Mouse (Mus musculus): ENCODE measurements at regions not wholly inside any gene's neighbourhood (a gene's known extent, or its start where the extent isn't known, plus 50 kb on each side); places are given as distances from the start of the nearest gene placed in this dataset.

- in situ Hi-C loops (cut with MboI, MseI), result loop anchor here in 1 of 2 experiments (10.0 kb wide), 1 partner anchor 1510 kb away; no protein-coding TSS in a partner anchor
Observed at GRCm38 (mm10) chr3:41504867-41505266, 50.7 kb upstream of the Jade1 start.

DNA sequence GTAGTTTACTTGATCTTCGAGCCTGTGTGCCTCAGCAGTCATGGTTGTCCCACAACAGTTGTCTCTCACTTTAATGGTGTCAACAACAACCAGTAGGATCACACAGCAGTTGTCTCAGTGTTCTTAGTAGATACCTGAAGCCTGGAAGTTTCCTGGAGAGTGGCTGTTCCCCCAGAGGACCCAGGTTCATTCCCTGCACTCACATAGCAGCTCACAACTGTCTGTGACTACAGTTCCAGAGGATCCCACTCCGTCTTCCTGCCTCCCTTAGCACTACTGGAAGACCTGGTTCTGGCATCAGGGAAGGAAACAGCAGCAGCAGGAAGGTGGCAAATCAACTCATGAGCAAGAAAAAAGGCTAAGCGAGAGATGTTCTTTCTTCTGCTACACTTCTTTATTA is 53.4 kb upstream of the Jade1 start:
- in situ Hi-C loops (cut with MboI, MseI), result loop anchor here in 1 of 2 experiments (10.0 kb wide), 1 partner anchor 1513 kb away; no protein-coding TSS in a partner anchor

DNA sequence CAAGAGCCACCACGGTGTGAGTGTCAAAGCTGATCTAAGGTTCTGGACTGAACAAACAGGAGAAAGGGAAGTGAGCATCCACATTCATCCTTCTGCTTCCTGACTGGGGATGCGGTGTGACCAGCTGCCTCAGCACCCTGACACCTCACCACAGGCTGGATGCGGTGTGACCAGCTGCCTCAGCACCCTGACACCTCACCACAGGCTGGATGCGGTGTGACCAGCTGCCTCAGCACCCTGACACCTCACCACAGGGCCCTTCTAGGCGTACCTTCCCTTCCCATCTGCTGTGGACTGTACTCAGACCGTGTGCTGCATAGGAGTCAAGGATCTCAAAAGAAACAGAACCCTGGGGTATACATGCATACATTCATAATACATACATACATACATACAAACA is 53.9 kb upstream of the Jade1 start:
- in situ Hi-C loops (cut with MboI, MseI), result loop anchor here in 1 of 2 experiments (10.0 kb wide), 1 partner anchor 1513 kb away; no protein-coding TSS in a partner anchor

- in situ Hi-C loops (cut with MboI, MseI), result loop anchor here in 1 of 2 experiments (10.0 kb wide), 1 partner anchor 1514 kb away; no protein-coding TSS in a partner anchor
Observed at GRCm38 (mm10) chr3:41501124-41501523, 54.4 kb upstream of the Jade1 start.

- in situ Hi-C loops (cut with MboI, MseI), result loop anchor here in 1 of 2 experiments (10.0 kb wide), 1 partner anchor 1515 kb away; no protein-coding TSS in a partner anchor
Observed at GRCm38 (mm10) chr3:41499680-41500079, 55.9 kb upstream of the Jade1 start.

DNA sequence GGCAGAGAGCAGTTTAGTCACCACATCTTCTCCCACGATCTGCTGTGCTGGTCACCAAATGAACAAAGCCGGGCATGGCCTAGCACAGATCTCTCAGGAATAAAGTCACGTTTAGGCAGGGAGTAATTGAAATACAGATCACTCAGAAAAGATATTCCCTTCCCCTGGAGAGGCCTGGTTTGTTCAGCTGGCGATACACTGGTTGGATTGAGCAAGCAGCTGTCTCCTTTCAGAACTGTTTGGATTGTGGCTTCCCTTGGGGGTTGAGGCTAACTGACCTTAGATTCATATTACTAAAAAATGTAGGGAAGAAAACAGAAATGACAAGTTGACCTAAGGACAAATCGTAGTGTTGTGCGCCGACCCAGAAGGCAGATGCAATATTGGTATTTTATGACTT is 56.7 kb upstream of the Jade1 start:
- in situ Hi-C loops (cut with MboI, MseI), result no loop called here

DNA sequence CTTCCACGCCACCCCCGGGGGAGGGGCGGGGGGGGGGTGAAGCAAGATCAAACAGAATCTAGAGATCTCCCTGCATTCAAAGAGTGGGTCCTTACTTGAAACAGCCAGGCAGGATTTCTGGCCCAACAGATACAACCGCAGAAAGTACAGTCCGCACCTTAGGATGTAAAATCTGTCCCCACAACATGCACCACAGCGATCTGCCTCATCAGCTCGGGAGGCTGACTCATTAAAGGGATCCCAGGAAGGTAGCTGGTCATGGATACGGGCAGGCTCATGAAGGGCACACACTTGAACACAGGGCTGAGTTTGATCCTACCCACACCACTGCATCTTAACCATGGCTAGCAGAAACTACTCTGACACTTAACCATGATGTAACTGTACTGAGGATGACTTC is 57.8 kb upstream of the Jade1 start:
- in situ Hi-C loops (cut with MboI, MseI), result no loop called here

DNA sequence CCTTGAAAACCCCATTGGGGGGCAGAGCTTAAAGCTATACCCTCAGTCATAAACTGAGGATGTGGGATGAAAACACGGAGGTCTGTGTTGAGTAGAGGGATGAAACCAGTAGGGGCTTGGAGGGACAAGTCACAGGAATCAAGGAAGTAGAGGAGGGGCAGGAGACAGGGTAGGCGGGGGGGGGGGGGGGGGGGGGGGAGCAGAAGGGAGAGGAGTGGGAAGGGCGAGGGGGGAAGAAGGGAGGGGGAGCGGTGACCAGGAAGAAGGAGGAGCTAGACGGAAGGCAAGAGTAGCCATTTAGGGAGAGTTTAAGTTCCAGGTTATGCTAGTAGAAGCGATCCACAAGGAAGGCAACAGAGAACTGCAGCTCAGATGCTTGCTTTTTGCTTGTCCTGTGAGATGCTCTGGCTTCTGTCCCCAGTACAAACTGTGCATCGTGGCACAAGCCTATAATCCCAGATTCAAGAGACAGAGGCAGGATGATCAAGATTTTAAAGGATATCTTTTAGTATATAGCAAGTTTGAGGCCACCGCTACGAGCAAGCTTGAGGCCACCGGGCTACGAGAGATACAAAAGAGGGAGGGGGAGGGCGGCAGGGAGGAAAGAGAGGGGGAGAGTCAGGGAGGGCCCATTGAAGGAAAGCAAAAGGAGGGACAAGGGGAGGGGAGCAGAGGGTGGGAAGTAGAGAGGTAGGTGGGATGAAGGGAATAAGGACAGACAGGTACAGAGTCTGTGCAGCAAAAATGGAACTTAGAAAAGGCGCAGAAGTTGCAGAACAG is 58.4 kb upstream of the Jade1 start:
- in situ Hi-C loops (cut with MboI, MseI), result no loop called here

- in situ Hi-C loops (cut with MboI, MseI), result no loop called here
Observed at GRCm38 (mm10) chr3:41495893-41496292, 59.6 kb upstream of the Jade1 start.

GRCm38 (mm10) chr3:41495097-41495496 is 60.4 kb upstream of the Jade1 start:
- in situ Hi-C loops (cut with MboI, MseI), result no loop called here

- in situ Hi-C loops (cut with MboI, MseI), result no loop called here
Observed at GRCm38 (mm10) chr3:41493472-41493871, 62.1 kb upstream of the Jade1 start.

- in situ Hi-C loops (cut with MboI, MseI), result no loop called here
Observed at GRCm38 (mm10) chr3:41492727-41493392, 62.7 kb upstream of the Jade1 start.

DNA sequence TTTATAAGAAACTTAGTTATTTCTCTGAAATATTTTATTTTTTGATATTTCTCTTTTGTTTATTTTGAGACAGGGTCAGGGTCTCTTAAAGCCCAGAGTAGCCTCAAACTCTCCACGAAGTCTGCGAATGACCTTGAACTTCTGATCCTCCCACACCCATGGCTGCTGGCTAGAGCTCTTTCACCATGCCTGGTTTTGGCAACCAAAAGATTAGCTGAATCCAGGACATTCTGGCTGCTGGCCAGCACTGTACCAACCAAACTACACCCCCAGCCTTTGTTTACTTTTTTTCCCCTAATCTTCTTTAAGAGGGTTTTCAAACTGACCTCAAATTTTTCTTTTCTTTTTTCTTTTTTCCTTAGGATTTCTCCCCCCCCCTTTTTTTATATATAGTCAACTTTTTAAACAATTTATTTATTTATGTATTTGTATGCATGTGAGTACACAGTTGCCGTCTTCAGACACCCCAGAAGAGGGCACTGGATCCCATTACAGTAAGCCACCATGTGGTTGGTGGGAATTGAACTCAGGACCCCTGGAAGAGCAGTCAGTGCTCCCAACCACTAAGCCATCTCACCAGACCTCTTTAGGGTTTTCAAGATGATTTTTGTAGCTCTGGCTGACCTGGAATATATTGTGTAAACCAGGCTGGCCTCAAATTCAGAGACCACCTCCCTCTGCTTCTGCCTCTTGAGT is 63.4 kb upstream of the Jade1 start:
- in situ Hi-C loops (cut with MboI, MseI), result no loop called here

GRCm38 (mm10) chr3:41491185-41491584 is 64.3 kb upstream of the Jade1 start:
- in situ Hi-C loops (cut with MboI, MseI), result no loop called here

- in situ Hi-C loops (cut with MboI, MseI), result no loop called here
Observed at GRCm38 (mm10) chr3:41489998-41490397, 65.5 kb upstream of the Jade1 start.

- in situ Hi-C loops (cut with MboI, MseI), result no loop called here
Observed at GRCm38 (mm10) chr3:41489571-41489970, 66.0 kb upstream of the Jade1 start.

- in situ Hi-C loops (cut with MboI, MseI), result no loop called here
Observed at GRCm38 (mm10) chr3:41488229-41488774, 67.2 kb upstream of the Jade1 start.

DNA sequence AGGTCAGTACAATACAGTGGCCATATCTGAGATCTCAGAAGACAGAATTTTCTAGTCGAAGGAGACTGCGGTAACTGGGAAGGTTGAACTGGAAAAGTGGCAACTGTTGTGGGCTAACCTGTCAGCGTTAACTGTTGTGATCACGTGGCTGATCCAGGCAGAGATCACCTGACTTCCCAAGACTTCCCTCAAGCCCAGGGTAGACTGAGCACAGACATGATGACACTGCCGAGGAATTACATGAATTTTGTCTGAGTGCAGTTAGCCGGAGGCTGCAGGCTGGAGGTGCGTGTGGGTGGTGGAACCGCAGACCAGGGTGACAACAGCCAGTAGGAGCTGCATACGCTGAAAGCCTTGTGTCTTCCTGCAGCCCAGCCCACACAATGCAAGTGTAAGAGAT is 70.6 kb upstream of the Jade1 start:
- in situ Hi-C loops (cut with MboI, MseI), result no loop called here

- in situ Hi-C loops (cut with MboI, MseI), result no loop called here
Observed at GRCm38 (mm10) chr3:41483582-41483981, 71.9 kb upstream of the Jade1 start.

GRCm38 (mm10) chr3:41482881-41483494 is 72.5 kb upstream of the Jade1 start:
- in situ Hi-C loops (cut with MboI, MseI), result no loop called here

DNA sequence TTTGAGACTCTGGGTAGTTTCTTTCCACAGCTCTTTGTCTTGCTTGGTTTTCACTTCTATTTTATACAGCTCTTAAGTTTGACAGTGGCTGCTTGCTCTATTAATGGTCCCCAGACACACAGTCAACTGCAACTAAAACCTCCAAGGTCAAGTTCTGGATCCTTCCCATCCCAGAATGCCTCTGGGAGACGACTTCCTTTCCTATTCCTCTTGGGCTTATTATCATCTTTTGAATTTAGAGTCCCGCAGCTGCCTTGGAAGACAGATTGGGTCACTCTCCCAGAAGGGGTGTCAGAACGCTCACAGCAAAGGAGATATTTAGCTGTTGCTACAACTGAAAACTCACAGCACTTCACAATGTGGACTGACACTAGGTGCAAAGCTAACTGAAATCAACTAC is 75.3 kb upstream of the Jade1 start:
- in situ Hi-C loops (cut with MboI, MseI), result no loop called here

Data from T-helper 17 cell (primary cell).